Mouse (Mus musculus) spleen, adult 2 months (tissue): ENCODE results near the gene H2-T22. TPM values are rescaled to one million over a fixed set of nuclear protein-coding genes. Genes with fewer than 3 reads are reported as not detected.
A peak's percentile ranks its signal among the peaks of the same experiment; 100 is the strongest.
"Not testable (repeated sequence)": the region's sequence is repeated elsewhere in the genome, so short reads cannot be mapped to it uniquely, and the experiment has no call there.

ENCODE experiments used
- DNase-seq, 2 experiments: peaks; one replicate each; pipeline versions ENCODE4 v3.0.0 to v3.0.0-alpha.2; 2012 to 2021; ENCODE audit warnings: low spot score in 2 of 2, low read depth in 1 of 2
- H3K27ac ChIP-seq: fragments of 200-500 bp; 2 replicates; pipeline ENCODE4 v1.5.1; 2012; ENCODE audit warnings: low read length, inconsistent platforms; ENCODE audit not compliant: insufficient read depth
- H3K27me3 ChIP-seq: fragments of 200-500 bp; 2 replicates; pipeline ENCODE4 v1.6.1; 2012; ENCODE audit warnings: mild to moderate bottlenecking, moderate library complexity, low read length, inconsistent platforms; ENCODE audit not compliant: control insufficient read depth, insufficient read depth
- H3K36me3 ChIP-seq: fragments of 200-500 bp; 2 replicates; pipeline ENCODE4 v1.6.1; 2012; ENCODE audit warnings: mild to moderate bottlenecking, low read length, inconsistent platforms; ENCODE audit not compliant: control insufficient read depth, insufficient read depth
- H3K4me1 ChIP-seq: fragments of 200-500 bp; 2 replicates; pipeline ENCODE4 v1.6.1; 2011; ENCODE audit warnings: inconsistent platforms; ENCODE audit not compliant: control insufficient read depth, insufficient read depth, insufficient read length
- H3K4me3 ChIP-seq: fragments of 200-500 bp; 2 replicates; pipeline ENCODE4 v1.5.1; 2011; ENCODE audit warnings: mild to moderate bottlenecking, inconsistent platforms; ENCODE audit not compliant: insufficient read depth, insufficient read length; ENCODE audit errors: extremely low read depth
- CTCF ChIP-seq: fragments of 200-500 bp; IDR thresholded peaks from 2 replicates; pipeline ENCODE4 v1.5.1; 2011; ENCODE audit warnings: mild to moderate bottlenecking, inconsistent platforms; ENCODE audit not compliant: insufficient read depth, insufficient read length, insufficient replicate concordance; ENCODE audit errors: extremely low read depth
- POLR2A ChIP-seq: fragments of 200-500 bp; IDR thresholded peaks from 2 replicates; pipeline ENCODE4 v1.6.1; 2011; ENCODE audit warnings: low read depth, low read length, inconsistent platforms
- WGBS: fragments of 180-500 bp; shearing (Covaris S2); methylation state at CpG from one replicate; pipeline ENCODE4 v1.1.7; 2018; 5-methylcytosine and 5-hydroxymethylcytosine counted together
- polyA plus RNA-seq: library from polyadenylated mRNA; depleted of rRNA; stranded (reverse); fragments of >200 nt; gene quantifications from 2 replicates; pipeline ENCODE4 v1.2.3, GENCODE M21; 2012

H2-T22 gene
- polyA plus RNA-seq, 1 experiment, result 60.3 TPM

- DNase-seq, result peak; percentile 69 to 86
- Histone ChIP-seq H3K27me3 (no peaks in the 10 kb centered on the region), H3K4me3 (no peak overlapping the region), H3K36me3 (no peaks in the 10 kb centered on the region), H3K27ac (no peak overlapping the region), H3K4me1 (no peaks in the 10 kb centered on the region)
- TF ChIP-seq CTCF, result peak; percentile 70; the same call in 1 of the 2 replicates
- TF ChIP-seq POLR2A, result no peak
- 17% methylated on average over 2 of the region's 2 CpGs for WGBS
Observed at GRCm38 (mm10) chr17:36060829-36061228, 18.3 kb upstream of the H2-T22 start.

GRCm38 (mm10) chr17:36058362-36058761, 15.8 kb upstream of the H2-T22 start, which contains the start of gene Gm11127:
TSS of gene Gm11127 (minus strand) at chr17:36058371.
- H3K36me3 ChIP-seq, H3K27ac ChIP-seq, H3K4me3 ChIP-seq, H3K4me1 ChIP-seq, H3K27me3 ChIP-seq, DNase-seq: not testable (repeated sequence)
- 67% methylated on average over 1 of the region's 1 CpGs for WGBS

GRCm38 (mm10) chr17:36057927-36058326, 15.4 kb upstream of the H2-T22 start:
- H3K27ac ChIP-seq, result not testable (repeated sequence)

GRCm38 (mm10) chr17:36043286-36043685, 739 bp upstream of the H2-T22 start:
- Histone ChIP-seq H3K27ac (peak overlapping the region; percentile 95), H3K27me3 (no peaks in the 10 kb centered on the region), H3K4me1 (peaks cover 9% of the 10 kb centered on the region; the same call in 1 of the 2 replicates), H3K4me3 (peak overlapping the region; percentile 88), H3K36me3 (peaks cover 2% of the 10 kb centered on the region)
- TF ChIP-seq POLR2A (no peak), CTCF (no peak)
- DNase-seq, result no peak
- WGBS, result 27% methylated on average over 3 of the region's 3 CpGs

More at GRCm38 (mm10) chr17:36057927-36058326, 15.4 kb upstream of the H2-T22 start:
- DNase-seq, H3K27me3 ChIP-seq, H3K4me3 ChIP-seq, H3K36me3 ChIP-seq, H3K4me1 ChIP-seq: not testable (repeated sequence)
- WGBS, result 92% methylated on average over 25 of the region's 25 CpGs

GRCm38 (mm10) chr17:36042055-36042454, 492 bp downstream of the H2-T22 start:
- 3% methylated on average over 19 of the region's 19 CpGs for WGBS

GRCm38 (mm10) chr17:36040604-36041003, 1.9 kb downstream of the H2-T22 start:
- not testable (repeated sequence) for H3K36me3 ChIP-seq, H3K27me3 ChIP-seq, H3K27ac ChIP-seq, H3K4me3 ChIP-seq, H3K4me1 ChIP-seq, DNase-seq
- 90% methylated on average over 2 of the region's 2 CpGs for whole genome bisulfite sequencing

More at GRCm38 (mm10) chr17:36042055-36042454, 492 bp downstream of the H2-T22 start:
- not testable (repeated sequence) for DNase-seq, H3K4me1 ChIP-seq, H3K36me3 ChIP-seq, H3K27me3 ChIP-seq
- H3K27ac ChIP-seq, result 0 out of 2 replicates have a peak overlapping the region, but pooled peaks have one; percentile 17
- H3K4me3 ChIP-seq, result peak overlapping the region; percentile 60

GRCm38 (mm10) chr17:36036126-36036525, 6.4 kb downstream of the H2-T22 start:
- not testable (repeated sequence) for H3K4me3 ChIP-seq, DNase-seq, H3K27me3 ChIP-seq, H3K4me1 ChIP-seq, H3K27ac ChIP-seq, H3K36me3 ChIP-seq
- 92% methylated on average over 13 of the region's 13 CpGs for WGBS

- WGBS, result 49% methylated on average over 3 of the region's 3 CpGs
- H3K27me3 ChIP-seq, H3K27ac ChIP-seq, H3K4me3 ChIP-seq, H3K36me3 ChIP-seq: not testable (repeated sequence)
- peaks cover 11% of the 10 kb centered on the region; the same call in 1 of the 2 replicates for H3K4me1 ChIP-seq
- DNase-seq, result peak; percentile 42 to 73
Observed at GRCm38 (mm10) chr17:36035010-36035638, 7.4 kb downstream of the H2-T22 start.

- not testable (repeated sequence) for H3K27ac ChIP-seq, H3K4me3 ChIP-seq, DNase-seq, H3K27me3 ChIP-seq, H3K36me3 ChIP-seq
- WGBS, result 77% methylated on average over 3 of the region's 3 CpGs
- H3K4me1 ChIP-seq, result peaks cover 12% of the 10 kb centered on the region; the same call in 1 of the 2 replicates
Observed at GRCm38 (mm10) chr17:36034524-36034923, 8.0 kb downstream of the H2-T22 start.
